Mouse (Mus musculus) B cell, adult 67 days (primary cell): Measurements from ENCODE around the gene 1700047I17Rik2. TPM values are rescaled to one million over a fixed set of nuclear protein-coding genes. Genes with fewer than 3 reads are reported as not detected.

Experiments
- total RNA-seq, 2 experiments: library from RNA; stranded (reverse); gene quantifications; 4 replicates each; pipeline ENCODE4 v1.2.4; 2023

1700047I17Rik2 gene
- 1 to 10 TPM in 1 of 2 experiments, not detected in 1; 8.4 TPM for total RNA-seq

DNA sequence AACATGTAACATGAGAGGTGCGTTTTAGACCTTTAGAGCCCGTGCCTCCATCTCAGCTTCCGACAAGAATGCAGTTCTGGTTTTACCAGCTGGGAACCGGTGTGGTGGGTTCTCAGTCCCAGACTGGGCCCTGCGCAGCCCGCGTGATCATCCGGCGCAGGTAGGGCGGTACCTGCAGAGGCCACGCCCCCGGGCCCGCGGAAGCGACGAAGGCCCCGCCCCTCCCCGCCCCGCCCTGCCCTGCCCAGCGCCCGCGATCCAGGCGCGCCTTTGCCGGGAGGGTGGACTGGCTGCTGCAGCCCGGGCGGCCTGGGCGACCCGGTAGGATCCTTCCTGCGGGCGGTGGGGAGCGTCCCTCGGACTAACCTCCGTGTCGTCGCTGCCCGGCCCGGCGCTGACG lies at the start of gene 1700047I17Rik2:
1700047I17Rik2 (plus strand) TSS at position 287 of the 400 bp plus-strand sequence.

GRCm38 (mm10) chr12:55154559-55155448 lies 44.6 kb upstream of the 1700047I17Rik2 start, which contains the start of gene Srp54b:
Gene Srp54b, plus strand, starts transcription at chr12:55155104.

DNA sequence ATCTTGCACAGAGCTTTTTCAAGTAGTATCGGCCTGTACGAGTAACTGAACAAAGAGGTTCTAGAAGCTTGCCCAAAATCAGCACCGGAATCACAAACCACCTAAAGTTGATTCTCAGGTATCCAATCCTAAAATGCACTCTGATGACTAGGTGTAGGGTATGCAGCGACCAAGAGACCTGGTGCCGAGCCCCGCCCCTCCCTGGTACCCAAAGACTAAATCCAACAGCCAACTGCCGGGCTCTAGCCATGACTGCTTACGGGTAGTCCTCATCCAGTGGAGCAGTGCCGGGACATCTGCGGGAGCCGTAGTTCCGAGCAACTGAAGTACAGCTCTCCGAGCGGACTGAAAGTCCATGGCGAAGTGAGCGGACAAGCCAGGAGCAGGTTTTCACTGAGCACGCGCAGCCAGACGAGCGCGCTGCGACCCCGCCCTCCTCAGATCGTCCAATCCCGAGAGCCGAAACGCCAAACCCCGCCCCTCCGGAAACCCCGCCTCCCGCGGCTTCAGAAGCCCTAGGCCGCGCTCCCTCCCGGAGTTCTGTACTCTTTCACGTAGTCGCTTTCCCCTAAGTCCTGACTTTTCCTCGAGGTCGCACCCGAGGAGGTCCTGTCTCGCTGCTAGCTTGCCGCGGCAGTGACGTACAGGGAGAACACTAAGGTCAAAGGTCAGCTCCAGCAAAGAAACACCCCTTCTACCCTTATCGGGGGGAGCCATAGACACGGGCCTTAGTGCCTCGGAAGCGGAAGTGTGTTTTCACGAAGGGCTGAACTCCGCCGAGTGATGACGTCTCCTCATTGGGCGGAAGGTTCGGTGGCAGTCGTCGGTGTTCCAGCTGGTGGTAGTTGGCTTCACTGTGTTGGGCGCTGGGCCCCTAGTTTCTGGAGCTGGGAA lies 30.5 kb downstream of the 1700047I17Rik2 start, which contains the start of gene Srp54c:
Srp54c (plus strand) TSS at position 543 of the 894 bp plus-strand sequence.

Other genes starting within 250 kb of the 1700047I17Rik2 start
- not detected for gene Gm20403, start 213.1 kb upstream of the 1700047I17Rik2 start, total RNA-seq
- gene Baz1a, start 185.2 kb upstream of the 1700047I17Rik2 start, total RNA-seq = 100 to 1,000 TPM; 264 to 292 TPM
- 1 to 10 TPM; 7.1 to 8.1 TPM for gene 2700097O09Rik, start 119.5 kb upstream of the 1700047I17Rik2 start, total RNA-seq
- gene Srp54a, start 119.3 kb upstream of the 1700047I17Rik2 start, total RNA-seq = 10 to 100 TPM; 71.4 to 72.9 TPM
- 10 to 100 TPM in 1 of 2 experiments, 1 to 10 TPM in 1; 4.8 to 10.4 TPM for gene Fam177a, start 75.1 kb upstream of the 1700047I17Rik2 start, total RNA-seq
- 10 to 100 TPM; 23.4 to 27.3 TPM for gene Srp54b, start 44.5 kb upstream of the 1700047I17Rik2 start, total RNA-seq
- gene Srp54c, start 30.6 kb downstream of the 1700047I17Rik2 start, total RNA-seq = 10 to 100 TPM; 23.0 to 26.2 TPM
- gene 1110008L16Rik, start 100.0 kb downstream of the 1700047I17Rik2 start, total RNA-seq = 10 to 100 TPM; 10.5 to 12.7 TPM
- 10 to 100 TPM; 21.7 to 22.6 TPM for gene Ppp2r3c, start 103.4 kb downstream of the 1700047I17Rik2 start, total RNA-seq
- gene Psma6, start 184.6 kb downstream of the 1700047I17Rik2 start, total RNA-seq = 100 to 1,000 TPM in 1 of 2 experiments, 10 to 100 TPM in 1; 93.4 to 101 TPM